Mouse (Mus musculus): ENCODE data around the gene Atp2b2.

- TF ChIP-seq CTCF (IDR thresholded peaks at IDR 0.05; ENCODE audit: low read depth, low read length) (no peak), POLR2A (IDR thresholded peaks at IDR 0.05; ENCODE audit: extremely low read depth, insufficient read depth, low read length) (no peak)
These were observed 167.2 kb downstream of the Atp2b2 start for GRCm38 (mm10) chr6:113875201-113875600.
